ENCODE assay signal across 10 mouse cellular contexts in genomic region chr10:39487740-39488415, GRCm38 (mm10).
DNase-seq lines count a peak whose midpoint lies in the region; ATAC-seq lines count a peak whose summit lies in the region.
"Had no signal": no experiment of that assay in that cellular context is flagged by ENCODE, and none has a peak within 500 bp of the region (broad histone marks: within the 10 kb centered on the region; RNA-seq: fewer than 3 reads in every experiment).

No protein-coding gene starts in this region.

- ATAC-seq in midbrain, embryonic 13.5 days: no peak
- ATAC-seq in midbrain, embryonic 11.5 days (ENCODE audit: low FRiP score): no peak
- 0 out of 2 replicates have a peak, but pooled peaks have one; percentile 37 for ATAC-seq in forebrain, embryonic 12.5 days (ENCODE audit: low FRiP score)

- H3K36me3 ChIP-seq in midbrain, embryonic 13.5 days: peaks cover 1% of the 10 kb centered on the region; the same call in 1 of the 2 replicates
- no peaks in the 10 kb centered on the region; the same call in 1 of the 2 replicates for H3K36me3 ChIP-seq in midbrain, embryonic 11.5 days (ENCODE audit: control insufficient read depth, insufficient read depth, low read length)
- H3K36me3 ChIP-seq in forebrain, embryonic 12.5 days (replicated peaks): peaks cover 6% of the 10 kb centered on the region

- 0 out of 2 replicates have a peak overlapping the region, but pooled peaks have one; percentile 21 for H3K27ac ChIP-seq in midbrain, embryonic 13.5 days
- H3K27ac ChIP-seq in midbrain, embryonic 11.5 days (ENCODE audit: low read depth, low read length): no peak overlapping the region
- peak overlapping the region; percentile 63 for H3K27ac ChIP-seq in forebrain, embryonic 12.5 days

- H3K9ac ChIP-seq in midbrain, embryonic 13.5 days (replicated peaks): no peak overlapping the region
- H3K9ac ChIP-seq in midbrain, embryonic 11.5 days (ENCODE audit: low read length): no peak overlapping the region
- peak overlapping the region; percentile 17; the same call in 1 of the 2 replicates for H3K9ac ChIP-seq in forebrain, embryonic 12.5 days

- peaks cover 63% of the 10 kb centered on the region for H3K4me1 ChIP-seq in midbrain, embryonic 13.5 days (replicated peaks)
- H3K4me1 ChIP-seq in midbrain, embryonic 11.5 days (ENCODE audit: control insufficient read depth, insufficient read depth, low read length): peaks cover 13% of the 10 kb centered on the region
- H3K4me1 ChIP-seq in forebrain, embryonic 12.5 days: peaks cover 56% of the 10 kb centered on the region

- no peak overlapping the region for H3K4me2 ChIP-seq in midbrain, embryonic 13.5 days (replicated peaks)
- no peak overlapping the region for H3K4me2 ChIP-seq in midbrain, embryonic 11.5 days
- H3K4me2 ChIP-seq in forebrain, embryonic 12.5 days: no peak overlapping the region

- DNase-seq in midbrain, embryonic 11.5 days (ENCODE audit: low spot score, missing footprints): no peak
- DNase-seq in induced T-regulatory cell, adult 2 months (ENCODE audit: low read depth): peak; percentile 80
- DNase-seq in thymus, postnatal 4 days: peak; percentile 46
- DNase-seq in lung, adult 18-20 months: no peak
- DNase-seq in heart, adult 8-10 months (ENCODE audit: low spot score): no peak
- DNase-seq: gastrocnemius, postnatal 36 days; kidney, postnatal 25 days; spleen, adult 18-20 months had no signal

- no peaks in the 10 kb centered on the region for H3K27me3 ChIP-seq in midbrain, embryonic 13.5 days
- H3K27me3 ChIP-seq in midbrain, embryonic 11.5 days (ENCODE audit: control insufficient read depth, insufficient read depth, low read length): no peaks in the 10 kb centered on the region
- no peaks in the 10 kb centered on the region for H3K27me3 ChIP-seq in forebrain, embryonic 12.5 days

- no peaks in the 10 kb centered on the region for H3K9me3 ChIP-seq in midbrain, embryonic 13.5 days
- peaks cover 3% of the 10 kb centered on the region; the same call in 1 of the 2 replicates for H3K9me3 ChIP-seq in midbrain, embryonic 11.5 days (ENCODE audit: control insufficient read depth, low read length)
- H3K9me3 ChIP-seq in forebrain, embryonic 12.5 days: 0 out of 2 replicates have a peak, but pooled peaks cover 4% of the 10 kb centered on the region

- no peak overlapping the region for H3K4me3 ChIP-seq in midbrain, embryonic 13.5 days (replicated peaks)
- H3K4me3 ChIP-seq in midbrain, embryonic 11.5 days (ENCODE audit: low read depth, low read length): no peak overlapping the region
- H3K4me3 ChIP-seq in forebrain, embryonic 12.5 days (replicated peaks): no peak overlapping the region

- WGBS in midbrain, embryonic 13.5 days: 75% methylated on average over 14 of the region's 14 CpGs
- 77% methylated on average over 14 of the region's 14 CpGs for WGBS in midbrain, embryonic 11.5 days
- 66% methylated on average over 14 of the region's 14 CpGs for WGBS in forebrain, embryonic 12.5 days

Comparison
In these comparisons a context has a peak if more than half of its experiments do, and no peak if none do; other contexts are left out.
1. DNase-seq: peak in induced T-regulatory cell, adult 2 months (single experiment) and thymus, postnatal 4 days (single experiment); none in midbrain, embryonic 11.5 days (single experiment), lung, adult 18-20 months (0 of 2) and heart, adult 8-10 months (single experiment).